Mouse (Mus musculus) small intestine, adult 2 months (tissue): ENCODE data around the gene Olfr195. TPM values are rescaled to one million over a fixed set of nuclear protein-coding genes. Genes with fewer than 3 reads are reported as not detected.

Source experiments
- H3K27ac ChIP-seq: fragments of 200-500 bp; 2 replicates; pipeline ENCODE4 v1.5.1; 2012; ENCODE audit warnings: low read depth, low read length, control low read depth, inconsistent platforms; ENCODE audit not compliant: insufficient read depth
- H3K27me3 ChIP-seq: fragments of 200-500 bp; 2 replicates; pipeline ENCODE4 v1.6.1; 2012; ENCODE audit warnings: mild to moderate bottlenecking, moderate library complexity, low read length, inconsistent platforms; ENCODE audit not compliant: control insufficient read depth, insufficient read depth
- H3K36me3 ChIP-seq: fragments of 200-500 bp; 2 replicates; pipeline ENCODE4 v1.6.1; 2012; ENCODE audit warnings: mild to moderate bottlenecking, low read length, control low read depth, inconsistent platforms; ENCODE audit not compliant: control insufficient read depth, insufficient read depth
- H3K4me1 ChIP-seq: fragments of 200-500 bp; 2 replicates; pipeline ENCODE4 v1.6.1; 2012; ENCODE audit warnings: low read length, inconsistent platforms, mixed read lengths; ENCODE audit not compliant: control insufficient read depth, insufficient read depth, insufficient read length
- H3K4me3 ChIP-seq: fragments of 200-500 bp; 2 replicates; pipeline ENCODE4 v1.5.1; 2012; ENCODE audit warnings: low read depth, mild to moderate bottlenecking, control low read depth, inconsistent platforms, low read length, moderate library complexity
- CTCF ChIP-seq: fragments of 200-500 bp; IDR thresholded peaks from 2 replicates; pipeline ENCODE4 v1.5.1; 2012; ENCODE audit warnings: low read depth, mild to moderate bottlenecking, control low read depth, inconsistent platforms, low read length, moderate library complexity, mixed read lengths; ENCODE audit not compliant: insufficient replicate concordance, insufficient read length; ENCODE audit errors: extremely low read depth
- POLR2A ChIP-seq: fragments of 200-500 bp; IDR thresholded peaks from 2 replicates; pipeline ENCODE4 v1.6.1; 2012; ENCODE audit warnings: low read depth, mild to moderate bottlenecking, control low read depth, inconsistent platforms, low read length, moderate library complexity
- WGBS: fragments of 180-500 bp; shearing (Covaris S2); methylation state at CpG from one replicate; pipeline ENCODE4 v1.1.7; 2018; 5-methylcytosine and 5-hydroxymethylcytosine counted together
- polyA plus RNA-seq: library from polyadenylated mRNA; depleted of rRNA; stranded (reverse); fragments of >200 nt; gene quantifications from 2 replicates; pipeline ENCODE4 v1.2.3, GENCODE M21; 2012; rRNA removed

The Olfr195 gene
- polyA plus RNA-seq, 1 experiment: not detected

DNA sequence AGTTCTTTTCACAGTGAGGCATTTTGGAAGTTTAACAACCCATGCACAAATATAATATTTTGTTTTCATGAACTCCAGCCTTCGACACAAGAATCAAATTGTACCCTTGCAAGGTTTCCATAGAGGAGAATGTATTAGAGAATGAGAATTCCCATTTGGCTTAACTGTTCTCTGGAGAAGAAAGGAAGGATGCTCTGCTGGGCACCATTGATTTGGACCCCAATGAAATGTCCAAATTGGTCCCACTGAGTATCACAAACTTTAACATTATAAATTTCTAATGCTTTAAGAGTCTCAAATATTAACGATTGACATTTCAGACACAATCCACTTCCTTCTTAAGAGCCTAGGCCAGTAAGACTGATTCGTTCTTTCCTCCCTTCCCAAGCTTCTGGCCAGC, 23.5 kb downstream of the Olfr195 start, which contains the start of gene Olfr196:
Gene Olfr196, minus strand, starts transcription at position 101 of the 400 bp plus-strand sequence.
- TF ChIP-seq POLR2A: no peak
- TF ChIP-seq CTCF: no peak
- Histone ChIP-seq H3K4me3 (no peak within 1 kb of the TSS), H3K27ac (no peak within 1 kb of the TSS), H3K4me1 (no peaks in the 10 kb centered on the region), H3K36me3 (no peaks in the 10 kb centered on the region), H3K27me3 (no peaks in the 10 kb centered on the region)
- WGBS: 65% methylated on average over 3 of the region's 3 CpGs

Other genes with a start within 250 kb of the Olfr195 start
- not detected in 2 replicates for gene Olfr181, start 218.3 kb upstream of the Olfr195 start, polyA plus RNA-seq
- gene Olfr180, start 217.7 kb upstream of the Olfr195 start, polyA plus RNA-seq: not detected in 2 replicates
- not detected in 2 replicates for gene Olfr183, start 151.7 kb upstream of the Olfr195 start, polyA plus RNA-seq
- gene Olfr186, start 116.8 kb upstream of the Olfr195 start, polyA plus RNA-seq: not detected in 2 replicates
- not detected in 2 replicates for gene Olfr187, start 107.3 kb upstream of the Olfr195 start, polyA plus RNA-seq
- gene Olfr190, start 69.0 kb upstream of the Olfr195 start, polyA plus RNA-seq: not detected in 2 replicates
- gene Olfr191, start 57.2 kb upstream of the Olfr195 start, polyA plus RNA-seq: not detected in 2 replicates
- gene Olfr193, start 35.2 kb upstream of the Olfr195 start, polyA plus RNA-seq: not detected in 2 replicates
- gene Olfr194, start 26.0 kb upstream of the Olfr195 start, polyA plus RNA-seq: not detected in 2 replicates
- not detected in 2 replicates for gene Olfr196, start 23.4 kb downstream of the Olfr195 start, polyA plus RNA-seq
- gene Olfr198, start 56.5 kb downstream of the Olfr195 start, polyA plus RNA-seq: not detected in 2 replicates
- gene Olfr199, start 72.7 kb downstream of the Olfr195 start, polyA plus RNA-seq: not detected in 2 replicates
- not detected in 2 replicates for gene Olfr201, start 125.6 kb downstream of the Olfr195 start, polyA plus RNA-seq
- not detected in 2 replicates for gene Olfr202, start 139.7 kb downstream of the Olfr195 start, polyA plus RNA-seq
- not detected in 2 replicates for gene Olfr203, start 151.8 kb downstream of the Olfr195 start, polyA plus RNA-seq
- gene Olfr204, start 171.2 kb downstream of the Olfr195 start, polyA plus RNA-seq: not detected in 2 replicates
- gene Olfr205, start 184.1 kb downstream of the Olfr195 start, polyA plus RNA-seq: not detected in 2 replicates
- not detected in 2 replicates for gene Olfr206, start 202.2 kb downstream of the Olfr195 start, polyA plus RNA-seq
- gene Olfr209, start 216.9 kb downstream of the Olfr195 start, polyA plus RNA-seq: not detected in 2 replicates